In the genomic region with DNA sequence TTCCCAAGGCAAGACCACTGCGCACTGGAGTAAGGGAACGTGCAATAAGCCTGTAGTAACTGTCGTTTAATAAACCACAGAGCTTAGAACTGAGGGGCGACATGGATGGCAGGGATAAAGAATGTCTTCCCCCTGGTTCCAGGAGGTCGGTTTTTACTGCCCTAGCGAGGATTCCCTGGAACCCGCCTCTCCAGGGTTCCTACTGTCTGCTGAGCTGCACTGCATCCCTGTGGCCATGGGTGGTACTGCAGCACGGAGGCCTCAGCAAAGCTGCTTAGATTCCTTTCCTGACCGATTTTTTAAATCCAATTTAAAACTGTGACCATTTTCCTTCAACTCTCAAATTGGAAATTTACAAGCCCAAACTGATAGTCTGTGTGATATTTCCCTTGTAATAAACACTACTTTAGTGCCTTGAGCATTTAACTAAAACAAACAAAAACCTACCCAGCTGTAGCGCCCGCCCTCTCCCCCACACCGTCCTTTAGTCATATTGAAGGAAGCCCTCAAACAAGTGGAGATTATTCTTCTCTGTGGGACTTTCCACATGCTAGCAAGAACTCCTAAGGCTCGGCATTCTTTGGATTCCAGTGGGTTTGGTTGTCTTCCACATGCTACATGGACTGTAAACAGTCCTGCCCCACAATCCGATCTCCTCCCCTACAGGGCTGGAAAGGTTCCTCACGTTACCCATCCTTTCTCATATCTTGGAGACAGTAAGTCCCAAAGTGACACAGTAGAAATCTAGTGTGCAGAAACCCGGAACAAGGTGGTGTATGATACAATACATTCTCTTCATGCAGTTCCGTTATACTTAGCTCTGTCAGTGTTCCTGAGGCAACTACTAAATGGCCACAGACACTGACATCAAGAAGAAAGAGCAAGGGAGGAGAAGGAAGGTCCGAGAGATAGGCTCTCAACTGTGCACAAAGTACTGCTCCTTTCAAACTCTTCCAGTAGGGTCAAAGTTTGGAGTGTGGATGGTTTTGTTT, we compare ENCODE assay signal across 8 mouse cellular contexts. TPM values are rescaled to one million over a fixed set of nuclear protein-coding genes. Genes with fewer than 3 reads are reported as not detected.
DNase-seq lines count a peak whose midpoint lies in the region; ATAC-seq lines count a peak whose summit lies in the region.

No protein-coding gene starts in this region.

- H3K9me3 ChIP-seq in liver, embryonic 12.5 days (replicated peaks), result no peaks in the 10 kb centered on the region
- H3K9me3 ChIP-seq in midbrain, embryonic 16.5 days (replicated peaks; ENCODE audit: control insufficient read depth, low read length, poor library complexity, severe bottlenecking), result no peaks in the 10 kb centered on the region

- H3K36me3 ChIP-seq in liver, embryonic 12.5 days, result no peaks in the 10 kb centered on the region
- no peaks in the 10 kb centered on the region for H3K36me3 ChIP-seq in midbrain, embryonic 16.5 days (ENCODE audit: control insufficient read depth, insufficient read depth, low read length)

- no peak overlapping the region for H3K9ac ChIP-seq in liver, embryonic 12.5 days
- no peak overlapping the region for H3K9ac ChIP-seq in midbrain, embryonic 16.5 days (ENCODE audit: low read depth, low read length)

- no peak overlapping the region for H3K27ac ChIP-seq in liver, embryonic 12.5 days
- H3K27ac ChIP-seq in midbrain, embryonic 16.5 days (ENCODE audit: low read length), result no peak overlapping the region

- no peak overlapping the region for H3K4me3 ChIP-seq in liver, embryonic 12.5 days
- no peak overlapping the region for H3K4me3 ChIP-seq in midbrain, embryonic 16.5 days (ENCODE audit: low read depth, low read length)

- DNase-seq in liver, result peak; percentile 79
- peak; percentile 82 for DNase-seq in embryo, embryonic 9.5 days (ENCODE audit: extremely low spot score)
- DNase-seq in kidney, adult 11 months, result peak; percentile 53
- DNase-seq in left cerebral cortex, postnatal 4 days, result peak; percentile 81
- DNase-seq in spleen, postnatal 14 days (ENCODE audit: low spot score in 2 of 2), result peak; percentile 26 to 44

- intact Hi-C loops in left cerebral cortex, postnatal 4 days (cut with DNase I), result loop anchor here (5.0 to 10.0 kb wide), 2 partner anchors 201 to 997 kb away; no protein-coding TSS in a partner anchor

- no peak for ATAC-seq in liver, embryonic 12.5 days
- peak; percentile 86 for ATAC-seq in granulocyte monocyte progenitor cell, adult 5-6 weeks (replicated peaks; ENCODE audit: poor library complexity, severe bottlenecking)
- no peak; the same call in 1 of the 2 replicates for ATAC-seq in midbrain, embryonic 16.5 days

- 0 out of 2 replicates have a peak, but pooled peaks cover 3% of the 10 kb centered on the region for H3K4me1 ChIP-seq in liver, embryonic 12.5 days
- H3K4me1 ChIP-seq in midbrain, embryonic 16.5 days (ENCODE audit: control insufficient read depth, insufficient read depth, low read length), result no peaks in the 10 kb centered on the region

- WGBS in liver, embryonic 12.5 days (ENCODE audit: insufficient replicate concordance), result 44% methylated on average over 18 of the region's 18 CpGs
- 44% methylated on average over 18 of the region's 18 CpGs for WGBS in midbrain, embryonic 16.5 days

- no peak overlapping the region for H3K4me2 ChIP-seq in liver, embryonic 12.5 days
- H3K4me2 ChIP-seq in midbrain, embryonic 16.5 days (ENCODE audit: low read length), result peak overlapping the region; percentile 41; the same call in 1 of the 2 replicates

- no peaks in the 10 kb centered on the region for H3K27me3 ChIP-seq in liver, embryonic 12.5 days (replicated peaks)
- no peaks in the 10 kb centered on the region for H3K27me3 ChIP-seq in midbrain, embryonic 16.5 days (ENCODE audit: control insufficient read depth, insufficient read depth, low read depth, low read length)

RNA-seq across cellular contexts. Expression of a gene that starts 36.9 kb away (rescaled TPM):
- polyA plus RNA-seq in liver, embryonic 12.5 days (2016; fragmentation: Nextera tagmentation; extraction: Ambion mirVana), result 0.52 and 1.1 TPM in 2 replicates
- total RNA-seq in granulocyte monocyte progenitor cell, adult 5-6 weeks (2014; fragmentation: Nextera tagmentation), result not detected in 2 replicates
- total RNA-seq in granulocyte monocyte progenitor cell, adult 5-6 weeks (2017), result not detected in 2 replicates
- total RNA-seq in left cerebral cortex, postnatal 4 days (2021), result 1 to 10 TPM; 3.3 to 3.6 TPM
- 0.26 and 0.94 TPM in 2 replicates for polyA plus RNA-seq in midbrain, embryonic 16.5 days (2015; fragmentation: Nextera tagmentation; extraction: Ambion mirVana)

RNA-seq across cellular contexts. Expression of a gene that starts 36.9 kb away (rescaled TPM):
- 0.20 and 0.24 TPM in 2 replicates for polyA plus RNA-seq in liver, embryonic 12.5 days (2016; fragmentation: Nextera tagmentation; extraction: Ambion mirVana)
- not detected in 2 replicates for total RNA-seq in granulocyte monocyte progenitor cell, adult 5-6 weeks (2014; fragmentation: Nextera tagmentation)
- total RNA-seq in granulocyte monocyte progenitor cell, adult 5-6 weeks (2017), result not detected in 2 replicates
- 1 to 10 TPM; 1.1 to 2.5 TPM for total RNA-seq in left cerebral cortex, postnatal 4 days (2021)
- 0.31 and 0.32 TPM in 2 replicates for polyA plus RNA-seq in midbrain, embryonic 16.5 days (2015; fragmentation: Nextera tagmentation; extraction: Ambion mirVana)

RNA-seq across cellular contexts. Expression of a gene that starts 46.7 kb away (rescaled TPM):
- polyA plus RNA-seq in liver, embryonic 12.5 days (2016; fragmentation: Nextera tagmentation; extraction: Ambion mirVana), result 11.9 and 12.7 TPM in 2 replicates
- total RNA-seq in granulocyte monocyte progenitor cell, adult 5-6 weeks (2014; fragmentation: Nextera tagmentation), result 2.0 and 4.2 TPM in 2 replicates
- 10.6 and 11.5 TPM in 2 replicates for total RNA-seq in granulocyte monocyte progenitor cell, adult 5-6 weeks (2017)
- 10 to 100 TPM; 64.4 to 72.2 TPM for total RNA-seq in left cerebral cortex, postnatal 4 days (2021)
- 15.6 and 16.1 TPM in 2 replicates for polyA plus RNA-seq in midbrain, embryonic 16.5 days (2015; fragmentation: Nextera tagmentation; extraction: Ambion mirVana)

Comparison
In these comparisons a context has a peak if more than half of its experiments do, and no peak if none do; other contexts are left out.
1. RNA of a gene that starts 36.9 kb away (total RNA-seq): 3.3 to 3.6 TPM in left cerebral cortex, postnatal 4 days; not detected in granulocyte monocyte progenitor cell, adult 5-6 weeks; every median in the first group is over 4 times any median in the second.
2. RNA of a gene that starts 46.7 kb away (total RNA-seq): 64.4 to 72.2 TPM in left cerebral cortex, postnatal 4 days; 2.0 to 11.5 TPM in granulocyte monocyte progenitor cell, adult 5-6 weeks; every median in the first group is over 4 times any median in the second.
3. Peak in every context shown above with its lines, with median percentiles within 50 percentile points of each other: DNase-seq.